Mouse (Mus musculus): ENCODE data around the gene Aldh1a2. TPM values are rescaled to one million over a fixed set of nuclear protein-coding genes. Genes with fewer than 3 reads are reported as not detected.

Aldh1a2 gene
- polyA plus RNA-seq, 1 experiment from 2014 or later, result 11.3 TPM

GRCm38 (mm10) chr9:71219161-71219560 is 3.6 kb downstream of the Aldh1a2 start:
- H3K9me3 ChIP-seq, result no peaks in the 10 kb centered on the region
- peaks cover 14% of the 10 kb centered on the region for H3K4me1 ChIP-seq
- H3K4me2 ChIP-seq (replicated peaks), result no peak overlapping the region
- H3K27ac ChIP-seq (replicated peaks), result no peak overlapping the region
- no peak overlapping the region for H3K4me3 ChIP-seq
- ATAC-seq (replicated peaks), result no peak
- peaks cover 55% of the 10 kb centered on the region for H3K27me3 ChIP-seq
- no peak overlapping the region for H3K9ac ChIP-seq (replicated peaks)
- WGBS, result 59% methylated on average over 4 of the region's 4 CpGs
- H3K36me3 ChIP-seq, result no peaks in the 10 kb centered on the region

GRCm38 (mm10) chr9:71220401-71220800 is 4.8 kb downstream of the Aldh1a2 start:
- Histone ChIP-seq H3K27ac (replicated peaks) (no peak overlapping the region), H3K27me3 (peaks cover 46% of the 10 kb centered on the region), H3K9ac (replicated peaks) (no peak overlapping the region), H3K9me3 (no peaks in the 10 kb centered on the region), H3K4me2 (replicated peaks) (no peak overlapping the region), H3K4me3 (no peak overlapping the region), H3K36me3 (no peaks in the 10 kb centered on the region), H3K4me1 (peaks cover 11% of the 10 kb centered on the region)
- 51% methylated on average over 2 of the region's 2 CpGs for WGBS
- ATAC-seq (replicated peaks), result no peak

DNA sequence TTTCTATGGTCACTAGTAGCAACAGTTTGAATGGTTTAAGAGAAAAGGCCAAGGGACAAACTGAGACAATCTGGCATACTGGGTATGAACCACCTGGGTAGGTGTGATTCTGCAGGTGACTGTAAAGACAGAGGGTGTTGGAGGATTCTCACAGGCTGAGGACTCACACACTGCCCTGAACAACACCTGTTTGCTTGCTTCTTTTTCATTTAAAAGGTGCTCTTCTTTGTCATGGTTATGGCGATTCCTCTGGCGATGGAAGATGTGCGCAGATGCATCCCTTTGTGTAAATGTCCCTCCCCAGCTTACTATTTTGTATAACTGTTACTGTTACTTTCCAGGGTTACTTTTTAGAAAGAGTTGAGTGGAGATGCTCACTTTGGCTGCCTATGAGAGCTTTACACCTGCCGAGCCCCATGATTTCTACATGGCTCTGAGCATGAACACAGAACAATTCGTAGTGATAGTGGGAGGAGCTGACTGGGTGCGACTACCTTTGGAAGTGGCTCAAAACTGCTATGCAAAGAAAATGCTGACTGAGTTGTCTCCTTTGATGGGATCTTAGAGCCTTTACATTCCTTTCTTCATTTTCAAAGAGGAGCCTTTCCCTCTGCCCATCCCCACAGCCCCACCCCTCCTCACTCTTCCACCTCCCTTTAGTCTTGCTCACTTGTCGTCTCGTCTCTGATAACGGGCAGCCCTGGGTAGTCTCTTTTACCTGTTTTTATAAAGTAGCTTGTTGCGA is 11.8 kb downstream of the Aldh1a2 start:
- Histone ChIP-seq H3K4me3 (no peak overlapping the region), H3K9me3 (no peaks in the 10 kb centered on the region), H3K27me3 (peaks cover 39% of the 10 kb centered on the region; the same call in 1 of the 2 replicates), H3K4me1 (no peaks in the 10 kb centered on the region), H3K27ac (replicated peaks) (no peak overlapping the region), H3K4me2 (replicated peaks) (no peak overlapping the region), H3K9ac (replicated peaks) (no peak overlapping the region), H3K36me3 (no peaks in the 10 kb centered on the region)
- no peak for ATAC-seq (replicated peaks)
- WGBS, result 29% methylated on average over 10 of the region's 10 CpGs

- ATAC-seq (replicated peaks), result no peak
- 33% methylated on average over 6 of the region's 6 CpGs for WGBS
- Histone ChIP-seq H3K4me2 (replicated peaks) (no peak overlapping the region), H3K4me3 (no peak overlapping the region), H3K27ac (replicated peaks) (no peak overlapping the region), H3K27me3 (peaks cover 34% of the 10 kb centered on the region; the same call in 1 of the 2 replicates), H3K36me3 (no peaks in the 10 kb centered on the region), H3K4me1 (no peaks in the 10 kb centered on the region), H3K9me3 (no peaks in the 10 kb centered on the region), H3K9ac (replicated peaks) (no peak overlapping the region)
These were observed 14.4 kb downstream of the Aldh1a2 start for GRCm38 (mm10) chr9:71230011-71230410.

- Histone ChIP-seq H3K4me3 (no peak overlapping the region), H3K27ac (replicated peaks) (no peak overlapping the region), H3K9me3 (no peaks in the 10 kb centered on the region), H3K4me2 (replicated peaks) (no peak overlapping the region), H3K9ac (replicated peaks) (no peak overlapping the region), H3K4me1 (0 out of 2 replicates have a peak, but pooled peaks cover 3% of the 10 kb centered on the region), H3K36me3 (no peaks in the 10 kb centered on the region), H3K27me3 (0 out of 2 replicates have a peak, but pooled peaks cover 2% of the 10 kb centered on the region)
- 66% methylated on average over 1 of the region's 1 CpGs for WGBS
- ATAC-seq (replicated peaks), result no peak
These were observed 21.0 kb downstream of the Aldh1a2 start for GRCm38 (mm10) chr9:71236540-71236939.

- Histone ChIP-seq H3K4me1 (peaks cover 10% of the 10 kb centered on the region), H3K27me3 (no peaks in the 10 kb centered on the region), H3K9ac (replicated peaks) (no peak overlapping the region), H3K9me3 (no peaks in the 10 kb centered on the region), H3K4me3 (no peak overlapping the region), H3K36me3 (no peaks in the 10 kb centered on the region), H3K4me2 (replicated peaks) (no peak overlapping the region), H3K27ac (replicated peaks) (no peak overlapping the region)
- WGBS, result 88% methylated on average over 2 of the region's 2 CpGs
- no peak for ATAC-seq (replicated peaks)
These were observed 24.3 kb downstream of the Aldh1a2 start for GRCm38 (mm10) chr9:71239926-71240325.

DNA sequence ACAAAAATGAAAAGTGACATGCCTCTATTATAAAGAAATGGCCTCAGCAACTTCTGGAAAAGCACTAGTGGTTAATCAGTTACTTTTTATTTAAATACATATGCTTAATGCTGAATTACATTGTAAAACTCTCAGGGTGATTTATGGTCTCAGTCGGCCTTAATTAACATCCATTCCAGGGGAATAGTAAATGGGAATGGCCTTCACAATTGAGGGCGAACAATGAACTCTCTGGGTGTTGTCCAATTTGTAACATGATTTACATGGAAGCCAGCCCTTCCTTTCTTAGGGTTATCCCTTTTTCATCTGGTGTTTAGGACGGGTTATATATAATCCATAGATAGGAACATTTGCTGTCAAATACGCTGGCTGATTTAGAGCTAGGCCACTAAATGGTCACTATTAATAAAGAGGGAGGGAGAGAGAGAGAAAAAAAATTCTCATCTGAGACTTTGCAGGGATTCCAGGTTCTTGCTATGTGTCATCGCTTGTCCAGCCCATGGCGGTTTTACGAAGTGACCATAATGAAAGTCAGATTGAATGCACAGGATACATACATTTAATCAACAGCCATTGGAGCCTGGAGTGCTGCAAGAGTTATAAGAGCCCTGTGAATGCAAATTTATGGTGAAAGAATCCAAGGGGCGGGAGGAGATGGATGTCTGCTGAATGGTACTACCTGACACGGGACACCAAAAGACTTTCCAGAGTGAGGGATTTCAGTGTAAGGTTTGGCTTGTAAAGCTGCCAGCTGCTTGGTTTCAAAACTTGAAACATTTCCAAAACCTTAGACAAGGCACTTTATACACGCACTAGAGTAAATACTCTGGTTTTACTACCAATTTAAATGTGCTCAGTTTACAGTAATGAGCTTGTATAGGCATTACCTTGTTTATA is 26.2 kb downstream of the Aldh1a2 start:
- no peak overlapping the region for H3K4me2 ChIP-seq (replicated peaks)
- no peak overlapping the region for H3K9ac ChIP-seq (replicated peaks)
- 55% methylated on average over 10 of the region's 10 CpGs for WGBS
- no peak overlapping the region for H3K27ac ChIP-seq (replicated peaks)
- no peak for ATAC-seq (replicated peaks)
- H3K9me3 ChIP-seq, result no peaks in the 10 kb centered on the region
- H3K4me3 ChIP-seq, result no peak overlapping the region
- H3K4me1 ChIP-seq, result peaks cover 10% of the 10 kb centered on the region
- H3K36me3 ChIP-seq, result no peaks in the 10 kb centered on the region
- no peaks in the 10 kb centered on the region for H3K27me3 ChIP-seq

- H3K4me2 ChIP-seq (replicated peaks), result no peak overlapping the region
- H3K9me3 ChIP-seq, result no peaks in the 10 kb centered on the region
- H3K4me3 ChIP-seq, result no peak overlapping the region
- ATAC-seq (replicated peaks), result no peak
- no peak overlapping the region for H3K9ac ChIP-seq (replicated peaks)
- H3K27ac ChIP-seq (replicated peaks), result no peak overlapping the region
- H3K4me1 ChIP-seq, result peaks cover 10% of the 10 kb centered on the region
- H3K36me3 ChIP-seq, result no peaks in the 10 kb centered on the region
- 72% methylated on average over 5 of the region's 5 CpGs for WGBS
- no peaks in the 10 kb centered on the region for H3K27me3 ChIP-seq
These were observed 26.8 kb downstream of the Aldh1a2 start for GRCm38 (mm10) chr9:71242412-71242781.

GRCm38 (mm10) chr9:71254380-71254779 is 38.8 kb downstream of the Aldh1a2 start:
- no peak overlapping the region for H3K4me3 ChIP-seq
- no peak overlapping the region for H3K9ac ChIP-seq (replicated peaks)
- no peak for ATAC-seq (replicated peaks)
- H3K27me3 ChIP-seq, result no peaks in the 10 kb centered on the region
- no peaks in the 10 kb centered on the region for H3K36me3 ChIP-seq
- H3K9me3 ChIP-seq, result no peaks in the 10 kb centered on the region
- no peaks in the 10 kb centered on the region for H3K4me1 ChIP-seq
- H3K27ac ChIP-seq (replicated peaks), result no peak overlapping the region
- WGBS, result 90% methylated on average over 2 of the region's 2 CpGs
- H3K4me2 ChIP-seq (replicated peaks), result no peak overlapping the region

DNA sequence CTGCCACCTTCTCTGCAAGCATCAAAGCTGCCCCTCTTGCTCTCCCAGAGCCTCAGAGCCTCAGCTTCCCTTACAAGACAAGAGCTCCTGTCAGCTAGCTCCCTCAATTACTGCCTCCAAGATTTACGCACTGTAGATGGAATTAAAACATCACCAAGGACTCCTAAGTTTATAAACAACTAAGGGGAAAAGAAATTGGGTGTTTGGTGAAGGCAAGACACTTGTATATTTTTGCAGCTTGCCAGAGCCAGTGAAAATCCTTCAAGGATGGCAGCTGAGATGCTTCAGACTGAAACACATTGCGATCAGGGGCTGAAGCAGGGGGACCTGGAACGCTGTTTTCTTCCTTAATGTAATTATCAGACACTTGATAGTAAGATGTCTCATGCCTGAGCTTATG is 47.1 kb downstream of the Aldh1a2 start:
- no peak for ATAC-seq (replicated peaks)
- Histone ChIP-seq H3K27ac (replicated peaks) (no peak overlapping the region), H3K4me2 (replicated peaks) (no peak overlapping the region), H3K27me3 (no peaks in the 10 kb centered on the region), H3K4me3 (no peak overlapping the region), H3K36me3 (no peaks in the 10 kb centered on the region), H3K9me3 (no peaks in the 10 kb centered on the region), H3K4me1 (no peaks in the 10 kb centered on the region), H3K9ac (replicated peaks) (no peak overlapping the region)
- WGBS, result 82% methylated on average over 3 of the region's 3 CpGs

- no peak for ATAC-seq (replicated peaks)
- H3K4me1 ChIP-seq, result no peaks in the 10 kb centered on the region
- no peak overlapping the region for H3K4me3 ChIP-seq
- no peak overlapping the region for H3K4me2 ChIP-seq (replicated peaks)
- no peaks in the 10 kb centered on the region for H3K36me3 ChIP-seq
- 84% methylated on average over 5 of the region's 5 CpGs for WGBS
- H3K27ac ChIP-seq (replicated peaks), result no peak overlapping the region
- no peaks in the 10 kb centered on the region for H3K9me3 ChIP-seq
- H3K9ac ChIP-seq (replicated peaks), result no peak overlapping the region
- no peaks in the 10 kb centered on the region for H3K27me3 ChIP-seq
These were observed 54.1 kb downstream of the Aldh1a2 start for GRCm38 (mm10) chr9:71269711-71270110.

DNA sequence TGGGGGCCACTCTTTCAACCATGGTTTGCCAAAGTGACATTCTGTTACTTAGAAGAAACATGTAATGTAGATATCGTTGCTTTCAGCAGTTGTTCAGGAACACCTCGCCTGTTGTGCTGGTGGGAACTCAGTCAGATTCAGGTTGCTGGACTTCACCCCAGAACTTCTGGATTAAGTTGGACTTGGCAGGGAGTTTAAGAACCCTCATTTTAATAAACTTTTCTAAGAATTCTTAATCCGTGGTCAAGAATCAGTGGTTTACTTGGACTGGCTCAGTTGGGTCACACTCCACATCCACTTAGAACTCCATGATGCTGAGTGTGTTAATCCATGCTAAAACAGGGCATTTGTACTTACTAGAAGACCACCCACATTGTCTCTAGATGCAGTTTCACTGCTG is 54.6 kb downstream of the Aldh1a2 start:
- Histone ChIP-seq H3K4me2 (replicated peaks) (no peak overlapping the region), H3K27ac (replicated peaks) (no peak overlapping the region), H3K36me3 (no peaks in the 10 kb centered on the region), H3K4me1 (no peaks in the 10 kb centered on the region), H3K27me3 (no peaks in the 10 kb centered on the region), H3K9me3 (no peaks in the 10 kb centered on the region), H3K4me3 (no peak overlapping the region), H3K9ac (replicated peaks) (no peak overlapping the region)
- WGBS, result 90% methylated on average over 3 of the region's 3 CpGs
- ATAC-seq (replicated peaks), result no peak
